Mouse (Mus musculus): Measurements from ENCODE around the gene Mmel1.
A peak's percentile ranks its signal among the peaks of the same experiment; 100 is the strongest.

Mmel1 gene

GRCm38 (mm10) chr4:154904185-154905071, 35.0 kb downstream of the Mmel1 start:
- DNase-seq (ENCODE audit: low spot score in 2 of 2): peak; percentile 77 to 79

GRCm38 (mm10) chr4:154907833-154908232, 38.4 kb downstream of the Mmel1 start:
- DNase-seq (ENCODE audit: low spot score in 2 of 2): peak; percentile 35 to 58

GRCm38 (mm10) chr4:154908490-154908889, 39.1 kb downstream of the Mmel1 start:
- no peak for DNase-seq (ENCODE audit: low spot score in 2 of 2)

DNA sequence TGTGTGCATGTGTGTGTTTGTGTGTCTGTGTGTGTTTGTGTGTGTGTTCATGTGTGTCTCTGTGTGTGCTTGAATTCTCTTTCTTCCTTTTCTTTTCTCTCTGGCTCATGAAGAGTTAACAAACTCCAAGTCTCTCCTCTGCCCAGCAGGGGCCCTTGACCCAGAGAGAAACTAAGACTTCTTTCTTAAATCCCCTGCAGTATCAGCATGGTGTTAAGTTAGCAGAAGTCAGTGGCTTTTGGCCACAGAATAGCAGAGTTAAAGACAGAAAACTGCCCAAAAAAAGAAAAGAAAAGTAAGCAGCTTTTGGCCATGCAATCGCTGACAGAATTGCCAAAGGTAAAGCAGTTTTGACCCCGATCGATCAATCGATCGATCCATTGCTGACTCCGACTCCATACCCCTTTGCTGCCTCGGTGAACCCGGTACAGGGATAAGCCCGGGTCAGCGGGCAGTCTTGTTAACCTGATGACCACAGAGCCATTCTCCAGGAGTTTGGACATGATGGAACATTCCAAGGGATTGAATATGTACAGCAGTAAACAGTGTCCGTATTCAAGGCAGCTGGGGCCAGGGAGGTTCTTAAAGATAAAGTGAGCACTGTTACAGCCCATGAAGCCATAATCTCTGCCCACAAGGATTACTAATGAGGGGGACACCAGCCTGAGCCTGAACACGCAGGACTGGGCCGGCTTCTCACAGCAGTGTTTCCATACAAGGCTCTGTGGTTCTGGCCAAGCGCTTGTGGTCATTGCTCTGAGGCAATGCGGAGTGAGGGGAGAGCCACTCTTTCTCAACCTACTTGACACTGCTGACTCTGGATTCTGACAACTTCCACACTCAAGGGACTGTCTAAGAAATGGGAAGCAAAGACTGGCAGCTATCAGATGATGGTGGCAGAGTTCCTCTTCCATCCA, 41.5 kb downstream of the Mmel1 start:
- DNase-seq (ENCODE audit: low spot score in 2 of 2): no peak

DNA sequence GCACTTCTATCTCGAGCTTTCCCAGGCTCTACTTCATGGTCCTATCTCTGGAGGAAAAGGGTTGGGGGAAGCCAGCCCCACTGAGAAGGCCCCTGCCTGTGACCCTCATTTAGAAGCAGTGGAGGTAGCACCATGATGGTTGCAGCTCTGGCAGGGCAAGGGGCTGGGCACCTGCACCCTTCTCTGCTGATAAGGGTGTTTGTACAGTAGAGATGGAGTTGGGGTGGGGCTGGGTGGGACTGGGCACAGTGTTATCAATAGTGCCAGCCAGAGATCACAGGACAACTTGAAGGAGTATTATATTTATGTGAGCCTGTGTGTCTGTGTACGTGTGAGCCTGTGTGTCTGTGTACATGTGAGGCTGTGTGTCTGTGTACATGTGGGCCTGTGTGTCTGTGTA, 42.3 kb downstream of the Mmel1 start:
- no peak for DNase-seq (ENCODE audit: low spot score in 2 of 2)

DNA sequence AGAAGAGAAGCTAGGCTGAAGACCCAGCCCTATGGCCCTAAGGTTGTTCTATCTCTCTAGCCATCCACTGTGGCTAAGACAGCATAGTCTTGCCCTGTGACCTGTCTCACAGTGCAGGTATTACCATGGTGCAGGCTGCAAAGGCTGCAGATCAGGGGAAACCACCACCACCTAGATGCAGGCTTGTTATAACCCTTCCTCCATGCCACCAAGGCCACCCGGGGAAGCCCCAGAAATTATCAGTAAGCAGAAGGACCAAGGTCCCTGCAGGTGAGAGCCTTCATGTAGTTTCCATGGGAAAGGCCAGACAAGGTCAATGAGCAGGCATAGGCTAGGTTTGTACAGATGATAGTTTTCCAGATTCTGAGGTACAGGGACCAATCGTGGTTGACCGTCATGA, 44.5 kb downstream of the Mmel1 start:
- DNase-seq (ENCODE audit: low spot score in 2 of 2): no peak

GRCm38 (mm10) chr4:154914252-154914651, 44.9 kb downstream of the Mmel1 start:
- DNase-seq (ENCODE audit: low spot score in 2 of 2): no peak

GRCm38 (mm10) chr4:154914707-154915106, 45.3 kb downstream of the Mmel1 start:
- no peak for DNase-seq (ENCODE audit: low spot score in 2 of 2)

DNA sequence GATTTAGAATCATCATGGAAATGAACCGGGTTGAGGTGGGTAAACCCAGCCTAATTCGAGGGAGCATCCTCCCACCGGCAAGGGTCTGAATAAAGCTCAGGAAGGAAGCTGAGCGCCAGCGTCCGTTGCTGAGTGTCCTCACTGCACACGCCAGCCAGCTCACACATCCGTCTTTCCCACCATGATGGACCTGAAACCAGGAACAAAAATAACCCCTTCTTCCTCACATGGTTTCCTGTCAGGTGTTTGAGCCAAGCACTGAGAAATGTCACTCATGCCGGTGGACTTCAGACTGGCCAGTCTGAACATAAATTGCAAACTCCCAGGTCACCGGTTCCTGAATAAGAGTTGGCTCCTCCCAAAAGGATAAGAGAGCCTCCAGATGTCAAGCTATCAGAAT, 45.9 kb downstream of the Mmel1 start:
- no peak for DNase-seq (ENCODE audit: low spot score in 2 of 2)

DNA sequence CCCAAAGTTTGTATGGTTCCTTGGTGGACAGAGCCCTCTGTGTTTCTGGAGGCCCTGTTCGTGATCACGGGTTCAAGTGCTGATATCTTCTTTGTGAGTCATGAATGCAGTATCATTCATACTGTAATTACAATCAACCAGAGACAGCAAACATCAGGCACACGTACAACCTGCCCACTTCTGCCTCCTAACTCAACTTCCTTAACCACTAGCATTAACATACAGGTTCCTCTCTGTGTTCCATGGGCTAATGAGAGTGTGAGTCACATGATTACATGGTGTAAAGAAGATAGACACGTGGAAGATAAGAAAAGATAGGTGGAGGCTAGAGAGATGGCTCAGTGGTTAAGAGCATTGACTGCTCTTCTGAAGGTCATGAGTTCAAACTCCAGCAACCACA, 47.3 kb downstream of the Mmel1 start:
- no peak for DNase-seq (ENCODE audit: low spot score in 2 of 2)

DNA sequence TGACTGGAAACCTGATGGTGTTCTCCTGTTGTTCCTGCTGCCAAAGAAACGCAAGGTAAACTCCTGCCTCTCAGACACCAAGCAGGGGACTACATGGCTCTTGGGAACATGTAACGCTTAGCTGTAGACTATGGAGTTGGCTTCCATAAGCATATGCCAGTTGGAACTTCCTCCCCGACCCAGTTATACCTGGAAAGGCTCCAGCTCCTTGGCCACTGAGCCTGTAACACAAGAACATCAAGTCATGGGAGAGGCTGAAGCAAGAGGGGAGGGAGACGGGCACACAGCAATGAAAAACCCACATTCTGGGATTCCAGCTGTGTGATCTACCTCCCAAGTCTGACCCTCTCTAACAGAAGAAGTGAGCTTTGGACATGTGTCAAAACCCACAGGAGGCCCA, 52.9 kb downstream of the Mmel1 start:
- no peak for DNase-seq (ENCODE audit: low spot score in 2 of 2)

DNA sequence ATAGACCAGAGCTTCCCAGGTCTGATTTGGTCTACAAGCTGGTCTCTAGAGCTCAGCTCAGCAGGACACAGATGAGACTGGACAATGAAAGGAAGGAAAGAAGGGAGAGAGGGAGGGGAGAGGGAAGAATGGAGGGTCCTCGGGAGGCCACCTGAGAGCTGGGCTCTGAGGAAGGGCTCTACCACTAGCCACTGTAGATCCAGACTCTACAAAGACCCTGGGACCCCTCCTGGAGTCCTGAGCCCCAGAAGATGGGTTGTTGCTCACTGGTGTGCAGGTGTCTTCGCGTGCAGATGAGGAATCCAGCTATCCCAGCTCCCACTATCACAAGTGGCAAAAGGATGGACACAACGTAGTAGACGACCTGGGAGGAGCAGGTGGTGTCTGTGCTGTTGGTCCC, 53.5 kb downstream of the Mmel1 start:
- no peak for DNase-seq (ENCODE audit: low spot score in 2 of 2)

DNA sequence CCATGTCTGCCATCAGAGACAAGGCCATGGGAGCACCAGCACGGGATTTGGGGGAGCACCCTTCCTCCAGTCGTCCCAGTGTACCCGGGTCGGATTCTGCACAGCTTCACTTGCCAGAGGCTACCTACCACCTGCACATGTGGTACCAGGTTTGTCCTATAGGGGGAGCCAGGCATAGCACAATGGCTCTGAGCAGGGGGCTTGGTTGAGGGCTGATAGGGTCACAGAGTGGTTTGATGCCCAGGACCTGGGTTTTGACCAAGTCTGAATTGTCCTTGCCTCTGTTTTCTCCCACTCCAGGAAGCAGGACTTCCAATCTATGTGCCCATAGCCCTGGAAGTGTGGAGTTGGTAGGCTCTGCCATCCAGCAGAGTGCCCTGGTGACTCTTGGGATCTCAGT, 56.0 kb downstream of the Mmel1 start:
- DNase-seq (ENCODE audit: low spot score in 2 of 2): no peak

GRCm38 (mm10) chr4:154926969-154927898, 57.8 kb downstream of the Mmel1 start:
- no peak for DNase-seq (ENCODE audit: low spot score in 2 of 2)

- DNase-seq (ENCODE audit: low spot score in 2 of 2): no peak
Observed at GRCm38 (mm10) chr4:154927899-154928337, 58.5 kb downstream of the Mmel1 start.

GRCm38 (mm10) chr4:154928395-154929087, 59.2 kb downstream of the Mmel1 start, which contains the start of gene Tnfrsf14:
Gene Tnfrsf14 (minus strand): TSS chr4:154928563.
- DNase-seq (ENCODE audit: low spot score in 2 of 2): no peak

- no peak for DNase-seq (ENCODE audit: low spot score in 2 of 2)
Observed at GRCm38 (mm10) chr4:154929088-154929660, 59.8 kb downstream of the Mmel1 start.

GRCm38 (mm10) chr4:154933306-154933907, 64.0 kb downstream of the Mmel1 start:
- no peak for DNase-seq (ENCODE audit: low spot score in 2 of 2)

GRCm38 (mm10) chr4:154934800-154935199, 65.4 kb downstream of the Mmel1 start:
- no peak for DNase-seq (ENCODE audit: low spot score in 2 of 2)

GRCm38 (mm10) chr4:154935788-154936187, 66.4 kb downstream of the Mmel1 start:
- no peak for DNase-seq (ENCODE audit: low spot score in 2 of 2)

Data from frontal cortex, postnatal 10 days (tissue).